Mouse (Mus musculus): ENCODE results near the gene Eloa. TPM values are rescaled to one million over a fixed set of nuclear protein-coding genes. Genes with fewer than 3 reads are reported as not detected.

The Eloa gene
- polyA plus RNA-seq, 1 experiment from 2014 or later: 41.0 TPM

- H3K9me3 ChIP-seq (replicated peaks; ENCODE audit: control insufficient read depth, low read length): no peaks in the 10 kb centered on the region
- WGBS: 82% methylated on average over 6 of the region's 6 CpGs
Measured at GRCm38 (mm10) chr4:136043784-136044400, 22.3 kb upstream of the Eloa start.

GRCm38 (mm10) chr4:136035078-136035477 lies 13.5 kb upstream of the Eloa start:
- WGBS: 72% methylated on average over 4 of the region's 4 CpGs
- Histone ChIP-seq H3K9me3 (replicated peaks; ENCODE audit: control insufficient read depth, low read length) (no peaks in the 10 kb centered on the region), H3K4me1 (ENCODE audit: control insufficient read depth, insufficient read depth, low read length) (peaks cover 7% of the 10 kb centered on the region; the same call in 1 of the 2 replicates), H3K27me3 (ENCODE audit: control insufficient read depth, insufficient read depth, low read length) (no peaks in the 10 kb centered on the region), H3K4me3 (replicated peaks; ENCODE audit: low read length) (no peak overlapping the region), H3K9ac (ENCODE audit: low read length) (no peak overlapping the region), H3K4me2 (ENCODE audit: low read depth, low read length) (no peak overlapping the region), H3K27ac (ENCODE audit: low read length) (no peak overlapping the region), H3K36me3 (ENCODE audit: control insufficient read depth, insufficient read depth, low read length) (no peaks in the 10 kb centered on the region)
- no peak for ATAC-seq (ENCODE audit: insufficient read depth, low FRiP score)

More at GRCm38 (mm10) chr4:136043784-136044400, 22.3 kb upstream of the Eloa start:
- no peak for ATAC-seq (ENCODE audit: insufficient read depth, low FRiP score)
- H3K27me3 ChIP-seq (ENCODE audit: control insufficient read depth, insufficient read depth, low read length): no peaks in the 10 kb centered on the region
- H3K4me1 ChIP-seq (ENCODE audit: control insufficient read depth, insufficient read depth, low read length): no peaks in the 10 kb centered on the region
- no peak overlapping the region for H3K4me3 ChIP-seq (replicated peaks; ENCODE audit: low read length)
- H3K4me2 ChIP-seq (ENCODE audit: low read depth, low read length): no peak overlapping the region
- H3K27ac ChIP-seq (ENCODE audit: low read length): no peak overlapping the region
- no peak overlapping the region for H3K9ac ChIP-seq (ENCODE audit: low read length)
- peaks cover 4% of the 10 kb centered on the region; the same call in 1 of the 2 replicates for H3K36me3 ChIP-seq (ENCODE audit: control insufficient read depth, insufficient read depth, low read length)

GRCm38 (mm10) chr4:136033231-136033630 lies 11.7 kb upstream of the Eloa start:
- no peak for ATAC-seq (ENCODE audit: insufficient read depth, low FRiP score)

GRCm38 (mm10) chr4:136030968-136031909 lies 9.7 kb upstream of the Eloa start:
- Histone ChIP-seq H3K4me3 (replicated peaks; ENCODE audit: low read length) (no peak overlapping the region), H3K4me2 (ENCODE audit: low read depth, low read length) (peak overlapping the region; percentile 19; the same call in 1 of the 2 replicates)

More at GRCm38 (mm10) chr4:136033231-136033630, 11.7 kb upstream of the Eloa start:
- H3K9me3 ChIP-seq (replicated peaks; ENCODE audit: control insufficient read depth, low read length): no peaks in the 10 kb centered on the region
- no peak overlapping the region for H3K27ac ChIP-seq (ENCODE audit: low read length)
- H3K36me3 ChIP-seq (ENCODE audit: control insufficient read depth, insufficient read depth, low read length): no peaks in the 10 kb centered on the region
- no peak overlapping the region for H3K4me3 ChIP-seq (replicated peaks; ENCODE audit: low read length)
- no peaks in the 10 kb centered on the region for H3K27me3 ChIP-seq (ENCODE audit: control insufficient read depth, insufficient read depth, low read length)
- H3K4me2 ChIP-seq (ENCODE audit: low read depth, low read length): no peak overlapping the region
- 60% methylated on average over 1 of the region's 1 CpGs for WGBS
- H3K9ac ChIP-seq (ENCODE audit: low read length): no peak overlapping the region
- H3K4me1 ChIP-seq (ENCODE audit: control insufficient read depth, insufficient read depth, low read length): peaks cover 7% of the 10 kb centered on the region; the same call in 1 of the 2 replicates

GRCm38 (mm10) chr4:136028689-136029088 lies 7.1 kb upstream of the Eloa start:
- no peak overlapping the region for H3K4me2 ChIP-seq (ENCODE audit: low read depth, low read length)
- H3K27ac ChIP-seq (ENCODE audit: low read length): no peak overlapping the region
- H3K9ac ChIP-seq (ENCODE audit: low read length): no peak overlapping the region
- 73% methylated on average over 5 of the region's 5 CpGs for WGBS
- no peaks in the 10 kb centered on the region for H3K27me3 ChIP-seq (ENCODE audit: control insufficient read depth, insufficient read depth, low read length)
- no peaks in the 10 kb centered on the region for H3K36me3 ChIP-seq (ENCODE audit: control insufficient read depth, insufficient read depth, low read length)
- H3K4me3 ChIP-seq (replicated peaks; ENCODE audit: low read length): no peak overlapping the region
- H3K9me3 ChIP-seq (replicated peaks; ENCODE audit: control insufficient read depth, low read length): no peaks in the 10 kb centered on the region
- no peak for ATAC-seq (ENCODE audit: insufficient read depth, low FRiP score)
- H3K4me1 ChIP-seq (ENCODE audit: control insufficient read depth, insufficient read depth, low read length): peaks cover 7% of the 10 kb centered on the region; the same call in 1 of the 2 replicates

More at GRCm38 (mm10) chr4:136030968-136031909, 9.7 kb upstream of the Eloa start:
- Histone ChIP-seq H3K27ac (ENCODE audit: low read length) (peak overlapping the region; percentile 68), H3K9me3 (replicated peaks; ENCODE audit: control insufficient read depth, low read length) (no peaks in the 10 kb centered on the region), H3K9ac (ENCODE audit: low read length) (peak overlapping the region; percentile 48), H3K4me1 (ENCODE audit: control insufficient read depth, insufficient read depth, low read length) (peaks cover 7% of the 10 kb centered on the region; the same call in 1 of the 2 replicates), H3K36me3 (ENCODE audit: control insufficient read depth, insufficient read depth, low read length) (no peaks in the 10 kb centered on the region), H3K27me3 (ENCODE audit: control insufficient read depth, insufficient read depth, low read length) (no peaks in the 10 kb centered on the region)
- peak; percentile 76 for ATAC-seq (ENCODE audit: insufficient read depth, low FRiP score)
- WGBS: 11% methylated on average over 8 of the region's 8 CpGs

- no peak for ATAC-seq (ENCODE audit: insufficient read depth, low FRiP score)
- Histone ChIP-seq H3K9ac (ENCODE audit: low read length) (no peak overlapping the region), H3K27me3 (ENCODE audit: control insufficient read depth, insufficient read depth, low read length) (no peaks in the 10 kb centered on the region), H3K4me2 (ENCODE audit: low read depth, low read length) (no peak overlapping the region), H3K36me3 (ENCODE audit: control insufficient read depth, insufficient read depth, low read length) (no peaks in the 10 kb centered on the region), H3K4me3 (replicated peaks; ENCODE audit: low read length) (no peak overlapping the region), H3K9me3 (replicated peaks; ENCODE audit: control insufficient read depth, low read length) (no peaks in the 10 kb centered on the region), H3K27ac (ENCODE audit: low read length) (no peak overlapping the region), H3K4me1 (ENCODE audit: control insufficient read depth, insufficient read depth, low read length) (peaks cover 7% of the 10 kb centered on the region; the same call in 1 of the 2 replicates)
- WGBS: 81% methylated on average over 19 of the region's 19 CpGs
Measured at GRCm38 (mm10) chr4:136028132-136028564, 6.6 kb upstream of the Eloa start.

GRCm38 (mm10) chr4:136027416-136028131 lies 6.0 kb upstream of the Eloa start:
- peaks cover 7% of the 10 kb centered on the region; the same call in 1 of the 2 replicates for H3K4me1 ChIP-seq (ENCODE audit: control insufficient read depth, insufficient read depth, low read length)
- 71% methylated on average over 8 of the region's 8 CpGs for WGBS
- no peak for ATAC-seq (ENCODE audit: insufficient read depth, low FRiP score)

GRCm38 (mm10) chr4:136025350-136025749 lies 3.8 kb upstream of the Eloa start:
- 70% methylated on average over 1 of the region's 1 CpGs for WGBS
- ATAC-seq (ENCODE audit: insufficient read depth, low FRiP score): no peak
- Histone ChIP-seq H3K4me2 (ENCODE audit: low read depth, low read length) (no peak overlapping the region), H3K4me3 (replicated peaks; ENCODE audit: low read length) (no peak overlapping the region), H3K27me3 (ENCODE audit: control insufficient read depth, insufficient read depth, low read length) (no peaks in the 10 kb centered on the region), H3K36me3 (ENCODE audit: control insufficient read depth, insufficient read depth, low read length) (no peaks in the 10 kb centered on the region), H3K9me3 (replicated peaks; ENCODE audit: control insufficient read depth, low read length) (no peaks in the 10 kb centered on the region), H3K9ac (ENCODE audit: low read length) (no peak overlapping the region), H3K4me1 (ENCODE audit: control insufficient read depth, insufficient read depth, low read length) (no peaks in the 10 kb centered on the region), H3K27ac (ENCODE audit: low read length) (no peak overlapping the region)

More at GRCm38 (mm10) chr4:136027416-136028131, 6.0 kb upstream of the Eloa start:
- no peak overlapping the region for H3K27ac ChIP-seq (ENCODE audit: low read length)
- H3K9me3 ChIP-seq (replicated peaks; ENCODE audit: control insufficient read depth, low read length): no peaks in the 10 kb centered on the region
- no peaks in the 10 kb centered on the region for H3K27me3 ChIP-seq (ENCODE audit: control insufficient read depth, insufficient read depth, low read length)
- no peak overlapping the region for H3K9ac ChIP-seq (ENCODE audit: low read length)
- no peaks in the 10 kb centered on the region for H3K36me3 ChIP-seq (ENCODE audit: control insufficient read depth, insufficient read depth, low read length)
- H3K4me2 ChIP-seq (ENCODE audit: low read depth, low read length): no peak overlapping the region
- no peak overlapping the region for H3K4me3 ChIP-seq (replicated peaks; ENCODE audit: low read length)
